Mouse (Mus musculus): ENCODE results near the gene Mcm2. TPM values are rescaled to one million over a fixed set of nuclear protein-coding genes. Genes with fewer than 3 reads are reported as not detected.

The Mcm2 gene
- polyA plus RNA-seq, 1 experiment from 2014 or later, result 219 TPM

DNA sequence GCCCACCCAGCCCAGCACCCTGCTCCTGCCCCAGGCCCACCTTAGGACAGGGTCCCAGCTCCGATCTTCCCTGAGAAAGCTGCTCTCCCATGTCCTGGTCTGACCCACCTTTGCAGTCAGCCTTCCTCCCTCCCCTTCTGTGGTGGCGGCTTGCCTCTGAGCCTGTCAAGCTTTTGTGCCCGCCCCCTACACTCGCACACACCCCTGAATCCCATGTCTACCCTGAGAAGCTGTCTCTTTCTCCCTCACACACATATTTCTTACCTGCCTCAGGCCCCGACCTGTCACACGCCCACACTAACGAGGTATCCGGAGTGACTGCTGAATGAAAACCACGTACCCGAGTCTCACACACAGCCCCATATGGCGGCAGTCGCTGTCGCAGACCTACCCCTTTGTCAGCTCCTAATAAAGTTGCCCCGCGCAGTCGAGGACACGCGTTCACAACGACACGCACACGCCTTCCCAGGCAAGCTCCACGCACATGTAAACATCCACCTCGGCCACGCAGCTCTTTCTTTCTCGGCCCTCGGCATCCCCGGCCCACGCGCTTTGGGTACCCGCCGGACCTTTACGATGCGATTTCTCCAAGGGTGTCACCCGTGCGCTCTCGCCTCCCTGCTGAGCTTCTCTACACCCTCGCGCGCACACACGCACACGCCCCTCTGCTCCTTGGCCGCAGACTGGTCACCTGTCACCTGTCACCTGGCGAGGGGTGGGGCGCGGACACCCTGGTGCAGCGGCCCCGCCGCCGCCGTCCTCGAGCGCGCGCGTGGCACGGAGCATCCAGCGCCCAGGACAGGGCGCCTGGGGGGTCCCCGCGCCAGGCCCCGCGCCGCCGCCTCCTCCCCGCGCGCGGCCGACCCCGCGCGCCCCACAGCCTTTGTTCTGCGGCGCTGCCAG is 24.4 kb downstream of the Mcm2 start:
- Histone ChIP-seq H3K36me3 (ENCODE audit: control insufficient read depth, insufficient read depth, low read length) (no peaks in the 10 kb centered on the region), H3K4me3 (ENCODE audit: low read depth, low read length) (peak overlapping the region; percentile 75), H3K27me3 (ENCODE audit: control insufficient read depth, insufficient read depth, low read length) (no peaks in the 10 kb centered on the region), H3K4me1 (ENCODE audit: control insufficient read depth, insufficient read depth, low read length) (peaks cover 5% of the 10 kb centered on the region; the same call in 1 of the 2 replicates), H3K9ac (ENCODE audit: low read length) (peak overlapping the region; percentile 88), H3K9me3 (ENCODE audit: control insufficient read depth, low read length) (no peaks in the 10 kb centered on the region), H3K4me2 (ENCODE audit: low read depth) (peak overlapping the region; percentile 73), H3K27ac (ENCODE audit: low read depth, low read length) (peak overlapping the region; percentile 49)
- 3% methylated on average over 67 of the region's 74 CpGs for WGBS
- ATAC-seq (ENCODE audit: insufficient read depth, low FRiP score, low TSS enrichment), result peak; percentile 62
- DNase-seq (ENCODE audit: low spot score), result peak; percentile 61

DNA sequence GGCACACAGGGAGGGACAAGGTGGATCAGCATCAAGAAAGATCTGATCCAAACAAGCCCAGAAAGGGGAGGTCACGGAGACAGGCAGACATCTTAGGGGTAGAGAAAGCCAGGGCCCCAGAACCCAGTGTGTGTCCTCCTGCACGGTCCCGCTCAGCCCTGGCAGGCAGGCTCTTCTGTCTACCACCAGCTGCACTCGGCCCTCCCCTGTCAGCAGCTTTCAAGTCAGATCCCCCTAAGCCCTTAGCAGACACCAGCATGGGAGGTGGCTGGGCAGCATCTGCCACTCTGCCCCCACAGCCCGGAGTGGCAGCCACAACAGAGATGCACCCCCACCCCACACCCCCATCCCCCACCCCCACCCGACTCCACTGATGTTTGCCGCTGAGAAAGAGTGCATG is 25.8 kb downstream of the Mcm2 start:
- H3K9ac ChIP-seq (ENCODE audit: low read length), result no peak overlapping the region
- WGBS, result 38% methylated on average over 7 of the region's 7 CpGs
- no peaks in the 10 kb centered on the region for H3K36me3 ChIP-seq (ENCODE audit: control insufficient read depth, insufficient read depth, low read length)
- DNase-seq (ENCODE audit: low spot score) (no peak), ATAC-seq (ENCODE audit: insufficient read depth, low FRiP score, low TSS enrichment) (no peak)
- H3K4me3 ChIP-seq (ENCODE audit: low read depth, low read length), result peak overlapping the region; percentile 75; the same call in 1 of the 2 replicates
- H3K4me1 ChIP-seq (ENCODE audit: control insufficient read depth, insufficient read depth, low read length), result peaks cover 5% of the 10 kb centered on the region; the same call in 1 of the 2 replicates
- no peaks in the 10 kb centered on the region for H3K27me3 ChIP-seq (ENCODE audit: control insufficient read depth, insufficient read depth, low read length)
- no peaks in the 10 kb centered on the region for H3K9me3 ChIP-seq (ENCODE audit: control insufficient read depth, low read length)
- H3K27ac ChIP-seq (ENCODE audit: low read depth, low read length), result no peak overlapping the region
- H3K4me2 ChIP-seq (ENCODE audit: low read depth), result peak overlapping the region; percentile 73

DNA sequence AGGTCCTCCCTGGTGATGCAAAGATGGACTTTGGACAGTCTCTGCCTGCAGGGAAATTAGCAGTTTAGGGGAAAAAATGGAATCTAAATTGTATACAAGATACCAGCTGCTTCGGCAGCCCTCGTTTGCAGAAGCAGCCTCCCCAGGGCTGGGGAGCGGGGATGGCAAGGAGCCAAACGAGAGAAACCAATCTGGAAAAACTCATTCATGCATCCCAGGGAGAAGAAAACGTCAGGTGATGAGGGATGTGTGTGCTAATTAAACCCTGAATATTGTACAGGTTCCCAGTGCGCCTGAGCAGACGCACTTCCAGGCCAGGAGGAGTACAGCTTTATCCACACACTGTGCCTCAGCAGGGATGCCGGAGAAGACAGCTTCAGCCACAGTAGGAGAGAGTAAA is 27.0 kb downstream of the Mcm2 start:
- no peaks in the 10 kb centered on the region for H3K9me3 ChIP-seq (ENCODE audit: control insufficient read depth, low read length)
- H3K27me3 ChIP-seq (ENCODE audit: control insufficient read depth, insufficient read depth, low read length), result no peaks in the 10 kb centered on the region
- ATAC-seq (ENCODE audit: insufficient read depth, low FRiP score, low TSS enrichment) (no peak), DNase-seq (ENCODE audit: low spot score) (no peak)
- H3K4me2 ChIP-seq (ENCODE audit: low read depth), result no peak overlapping the region
- peaks cover 5% of the 10 kb centered on the region; the same call in 1 of the 2 replicates for H3K4me1 ChIP-seq (ENCODE audit: control insufficient read depth, insufficient read depth, low read length)
- 59% methylated on average over 8 of the region's 8 CpGs for WGBS
- H3K9ac ChIP-seq (ENCODE audit: low read length), result no peak overlapping the region
- no peak overlapping the region for H3K27ac ChIP-seq (ENCODE audit: low read depth, low read length)
- no peak overlapping the region for H3K4me3 ChIP-seq (ENCODE audit: low read depth, low read length)
- H3K36me3 ChIP-seq (ENCODE audit: control insufficient read depth, insufficient read depth, low read length), result no peaks in the 10 kb centered on the region

DNA sequence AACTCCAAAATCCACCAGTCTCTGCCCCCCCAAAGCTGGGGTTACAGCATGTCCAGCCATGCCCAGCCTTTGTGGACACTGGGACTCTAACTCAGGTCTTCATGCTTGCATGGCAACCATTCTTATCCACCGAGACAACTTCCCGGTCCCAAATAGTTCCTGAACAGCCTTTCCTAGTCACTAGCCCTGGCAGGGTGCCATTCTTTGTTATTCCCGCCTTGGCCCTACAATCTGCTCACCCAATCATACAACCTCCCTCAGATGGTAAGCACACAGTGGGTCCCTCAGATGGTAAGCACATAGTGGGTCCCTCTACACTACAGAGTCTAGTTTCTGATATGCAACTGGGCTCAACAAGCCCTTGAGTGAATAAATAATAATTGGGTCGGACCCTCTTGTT is 28.0 kb downstream of the Mcm2 start:
- H3K27ac ChIP-seq (ENCODE audit: low read depth, low read length), result no peak overlapping the region
- H3K36me3 ChIP-seq (ENCODE audit: control insufficient read depth, insufficient read depth, low read length), result no peaks in the 10 kb centered on the region
- no peak overlapping the region for H3K4me2 ChIP-seq (ENCODE audit: low read depth)
- H3K9me3 ChIP-seq (ENCODE audit: control insufficient read depth, low read length), result no peaks in the 10 kb centered on the region
- H3K27me3 ChIP-seq (ENCODE audit: control insufficient read depth, insufficient read depth, low read length), result no peaks in the 10 kb centered on the region
- ATAC-seq (ENCODE audit: insufficient read depth, low FRiP score, low TSS enrichment) (no peak), DNase-seq (ENCODE audit: low spot score) (no peak)
- no peak overlapping the region for H3K9ac ChIP-seq (ENCODE audit: low read length)
- H3K4me3 ChIP-seq (ENCODE audit: low read depth, low read length), result no peak overlapping the region
- 60% methylated on average over 4 of the region's 4 CpGs for WGBS
- H3K4me1 ChIP-seq (ENCODE audit: control insufficient read depth, insufficient read depth, low read length), result peaks cover 5% of the 10 kb centered on the region; the same call in 1 of the 2 replicates

DNA sequence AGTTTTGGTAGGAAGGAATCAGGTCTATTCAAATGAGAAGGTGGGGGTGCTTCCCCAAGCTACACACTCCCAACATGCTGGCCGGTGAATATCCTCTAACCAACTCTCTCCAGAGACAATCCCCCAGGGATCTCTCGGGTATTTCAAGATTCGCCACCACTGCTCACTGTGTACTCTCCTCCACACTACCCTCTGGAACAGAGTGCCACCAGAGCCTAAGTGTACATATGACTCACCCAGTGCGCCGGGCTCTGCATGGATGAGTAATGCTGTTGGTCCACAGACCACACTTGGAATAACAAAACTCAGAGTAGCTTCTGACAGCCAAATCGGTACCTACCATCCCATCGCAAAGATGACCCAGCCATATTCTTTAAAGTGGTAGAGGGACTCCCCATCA is 29.1 kb downstream of the Mcm2 start:
- Histone ChIP-seq H3K4me3 (ENCODE audit: low read depth, low read length) (no peak overlapping the region), H3K36me3 (ENCODE audit: control insufficient read depth, insufficient read depth, low read length) (no peaks in the 10 kb centered on the region), H3K27ac (ENCODE audit: low read depth, low read length) (no peak overlapping the region), H3K9me3 (ENCODE audit: control insufficient read depth, low read length) (no peaks in the 10 kb centered on the region), H3K9ac (ENCODE audit: low read length) (no peak overlapping the region), H3K4me2 (ENCODE audit: low read depth) (no peak overlapping the region), H3K27me3 (ENCODE audit: control insufficient read depth, insufficient read depth, low read length) (no peaks in the 10 kb centered on the region), H3K4me1 (ENCODE audit: control insufficient read depth, insufficient read depth, low read length) (peaks cover 5% of the 10 kb centered on the region; the same call in 1 of the 2 replicates)
- DNase-seq (ENCODE audit: low spot score) (no peak), ATAC-seq (ENCODE audit: insufficient read depth, low FRiP score, low TSS enrichment) (no peak)
- 90% methylated on average over 7 of the region's 7 CpGs for WGBS

DNA sequence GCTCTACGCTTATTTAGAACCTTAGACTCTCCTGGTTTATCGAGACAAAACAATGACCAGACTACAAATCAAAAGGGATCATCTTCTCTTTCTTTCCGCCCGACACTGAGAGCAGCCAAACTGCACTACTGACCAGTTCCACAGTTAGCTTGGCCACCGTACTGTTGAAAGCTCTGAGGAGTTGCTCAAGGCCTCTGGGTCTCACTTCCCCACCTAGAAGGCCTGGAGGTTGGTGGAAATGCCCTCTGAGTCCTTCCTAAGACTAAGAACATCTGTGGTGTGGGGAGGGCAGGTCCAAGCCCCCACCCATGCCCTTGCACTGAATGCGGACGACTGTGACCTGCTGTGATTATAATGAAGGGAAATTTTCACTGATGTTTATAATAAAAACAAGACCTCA is 32.9 kb downstream of the Mcm2 start:
- H3K4me2 ChIP-seq (ENCODE audit: low read depth), result no peak overlapping the region
- 86% methylated on average over 7 of the region's 7 CpGs for WGBS
- H3K4me1 ChIP-seq (ENCODE audit: control insufficient read depth, insufficient read depth, low read length), result peaks cover 3% of the 10 kb centered on the region; the same call in 1 of the 2 replicates
- DNase-seq (ENCODE audit: low spot score) (no peak), ATAC-seq (ENCODE audit: insufficient read depth, low FRiP score, low TSS enrichment) (no peak)
- H3K4me3 ChIP-seq (ENCODE audit: low read depth, low read length), result no peak overlapping the region
- no peaks in the 10 kb centered on the region for H3K27me3 ChIP-seq (ENCODE audit: control insufficient read depth, insufficient read depth, low read length)
- no peaks in the 10 kb centered on the region for H3K9me3 ChIP-seq (ENCODE audit: control insufficient read depth, low read length)
- no peak overlapping the region for H3K9ac ChIP-seq (ENCODE audit: low read length)
- H3K36me3 ChIP-seq (ENCODE audit: control insufficient read depth, insufficient read depth, low read length), result peaks cover 11% of the 10 kb centered on the region
- H3K27ac ChIP-seq (ENCODE audit: low read depth, low read length), result no peak overlapping the region

DNA sequence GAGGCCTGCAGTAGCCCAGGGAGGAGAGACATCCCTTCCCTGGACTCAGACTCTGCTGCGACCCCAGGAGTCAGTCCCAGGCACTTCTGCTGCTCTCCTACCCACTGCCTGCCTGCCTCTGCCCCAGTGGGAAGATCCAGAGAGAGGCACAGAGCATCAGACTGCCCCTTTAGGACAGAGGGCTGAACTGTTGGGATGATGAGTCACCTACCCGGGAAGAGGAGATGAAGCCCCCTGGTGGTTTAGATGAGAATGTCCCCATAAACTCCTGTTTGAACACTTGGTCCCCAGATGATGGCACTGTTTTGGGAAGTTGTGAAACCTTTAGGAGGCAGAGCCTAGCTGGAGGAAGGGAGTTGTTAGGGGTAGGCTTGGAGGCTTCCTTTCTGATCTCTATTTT is 37.7 kb downstream of the Mcm2 start:
- peaks cover 11% of the 10 kb centered on the region for H3K36me3 ChIP-seq (ENCODE audit: control insufficient read depth, insufficient read depth, low read length)
- no peak overlapping the region for H3K27ac ChIP-seq (ENCODE audit: low read depth, low read length)
- H3K4me1 ChIP-seq (ENCODE audit: control insufficient read depth, insufficient read depth, low read length), result no peaks in the 10 kb centered on the region
- DNase-seq (ENCODE audit: low spot score), result no peak
- no peak; the same call in 1 of the 2 replicates for ATAC-seq (ENCODE audit: insufficient read depth, low FRiP score, low TSS enrichment)
- no peak overlapping the region for H3K4me2 ChIP-seq (ENCODE audit: low read depth)
- no peak overlapping the region for H3K9ac ChIP-seq (ENCODE audit: low read length)
- no peak overlapping the region for H3K4me3 ChIP-seq (ENCODE audit: low read depth, low read length)
- 24% methylated on average over 2 of the region's 2 CpGs for WGBS
- no peaks in the 10 kb centered on the region for H3K27me3 ChIP-seq (ENCODE audit: control insufficient read depth, insufficient read depth, low read length)
- no peaks in the 10 kb centered on the region for H3K9me3 ChIP-seq (ENCODE audit: control insufficient read depth, low read length)

DNA sequence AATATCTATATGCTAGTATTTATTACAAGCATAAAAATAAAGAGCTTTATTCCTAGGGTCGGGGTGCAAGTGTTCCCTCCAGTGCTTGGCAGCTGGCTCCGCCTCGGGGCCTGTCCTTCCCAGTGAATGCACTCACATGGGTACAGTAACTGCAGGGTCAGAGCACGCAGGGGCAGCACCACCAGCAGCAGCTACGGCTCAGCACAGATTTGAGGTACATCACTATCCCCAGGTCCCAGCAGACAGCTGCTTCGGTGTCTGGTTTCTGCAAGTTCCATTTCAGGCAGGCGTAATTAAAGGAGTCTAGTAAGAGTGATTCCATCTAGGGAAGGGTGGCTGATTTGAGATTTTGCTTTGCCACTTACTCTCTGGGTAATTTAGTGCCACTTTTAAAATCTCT is 40.2 kb downstream of the Mcm2 start:
- no peak overlapping the region for H3K27ac ChIP-seq (ENCODE audit: low read depth, low read length)
- no peak overlapping the region for H3K4me3 ChIP-seq (ENCODE audit: low read depth, low read length)
- no peak overlapping the region for H3K4me2 ChIP-seq (ENCODE audit: low read depth)
- ATAC-seq (ENCODE audit: insufficient read depth, low FRiP score, low TSS enrichment) (no peak), DNase-seq (ENCODE audit: low spot score) (no peak)
- H3K4me1 ChIP-seq (ENCODE audit: control insufficient read depth, insufficient read depth, low read length), result no peaks in the 10 kb centered on the region
- no peaks in the 10 kb centered on the region for H3K9me3 ChIP-seq (ENCODE audit: control insufficient read depth, low read length)
- H3K9ac ChIP-seq (ENCODE audit: low read length), result no peak overlapping the region
- H3K36me3 ChIP-seq (ENCODE audit: control insufficient read depth, insufficient read depth, low read length), result peaks cover 11% of the 10 kb centered on the region
- H3K27me3 ChIP-seq (ENCODE audit: control insufficient read depth, insufficient read depth, low read length), result no peaks in the 10 kb centered on the region
- 66% methylated on average over 7 of the region's 7 CpGs for WGBS

DNA sequence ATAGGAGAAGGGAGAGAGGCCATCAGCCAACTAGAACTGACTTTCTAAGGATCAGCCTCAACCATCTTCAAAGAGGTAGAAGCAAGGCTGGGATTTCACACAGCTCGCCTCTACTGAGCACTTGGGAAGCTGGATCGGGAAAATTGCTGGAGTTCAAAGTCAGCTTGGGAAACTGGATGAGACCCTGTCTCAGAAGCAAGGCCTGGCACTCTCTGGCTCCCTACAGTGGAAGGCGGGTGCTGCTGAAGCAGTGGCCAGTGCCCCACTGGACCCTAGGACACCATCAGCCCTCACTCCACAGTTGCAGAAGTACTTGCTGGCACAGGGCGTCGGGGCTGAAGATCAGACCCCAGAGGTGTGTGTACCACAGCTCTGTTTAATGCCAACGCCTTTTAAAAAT is 40.8 kb downstream of the Mcm2 start:
- ATAC-seq (ENCODE audit: insufficient read depth, low FRiP score, low TSS enrichment) (no peak), DNase-seq (ENCODE audit: low spot score) (no peak)
- Histone ChIP-seq H3K4me1 (ENCODE audit: control insufficient read depth, insufficient read depth, low read length) (no peaks in the 10 kb centered on the region), H3K36me3 (ENCODE audit: control insufficient read depth, insufficient read depth, low read length) (peaks cover 7% of the 10 kb centered on the region), H3K27ac (ENCODE audit: low read depth, low read length) (no peak overlapping the region), H3K4me3 (ENCODE audit: low read depth, low read length) (no peak overlapping the region), H3K9ac (ENCODE audit: low read length) (no peak overlapping the region), H3K4me2 (ENCODE audit: low read depth) (no peak overlapping the region), H3K9me3 (ENCODE audit: control insufficient read depth, low read length) (no peaks in the 10 kb centered on the region), H3K27me3 (ENCODE audit: control insufficient read depth, insufficient read depth, low read length) (no peaks in the 10 kb centered on the region)
- 82% methylated on average over 6 of the region's 6 CpGs for WGBS
